Mouse (Mus musculus) liver, adult 2 months (tissue): ENCODE measurements around the gene Zfp668.

Source experiments
- CTCF ChIP-seq: fragments of 200-500 bp; IDR thresholded peaks from 2 replicates; pipeline ENCODE4 v1.5.1; 2011; ENCODE audit warnings: low read depth, low read length, control low read depth
- POLR2A ChIP-seq: fragments of 200-500 bp; IDR thresholded peaks from 2 replicates; pipeline ENCODE4 v1.6.1; 2011; ENCODE audit warnings: low read length, control low read depth; ENCODE audit not compliant: insufficient read depth; ENCODE audit errors: extremely low read depth

- no peak for TF ChIP-seq CTCF
- no peak for TF ChIP-seq POLR2A
These were observed 35.7 kb downstream of the Zfp668 start for GRCm38 (mm10) chr7:127840886-127841285.
